In genomic region chr10:108203440-108203839, GRCm38 (mm10) we compare ENCODE assay signal across 27 mouse cellular contexts. TPM values are rescaled to one million over a fixed set of nuclear protein-coding genes. Genes with fewer than 3 reads are reported as not detected.
DNase-seq lines count a peak whose midpoint lies in the region; ATAC-seq lines count a peak whose summit lies in the region.
"Had no signal": no experiment of that assay in that cellular context is flagged by ENCODE, and none has a peak within 500 bp of the region (broad histone marks: within the 10 kb centered on the region; RNA-seq: fewer than 3 reads in every experiment).

No protein-coding gene starts in this region.

- no peak for ATAC-seq in midbrain, embryonic 11.5 days (ENCODE audit: low FRiP score)
- ATAC-seq in midbrain, embryonic 15.5 days (replicated peaks), result no peak
- peak; percentile 51 for ATAC-seq in activated CD4-positive, CD25-positive, alpha-beta regulatory T cell, adult 4 months
- ATAC-seq in megakaryocyte, adult 5-6 weeks (ENCODE audit: poor library complexity, severe bottlenecking), result peak; percentile 51
- ATAC-seq in neutrophil, adult 5-6 weeks (ENCODE audit: extremely low read depth, insufficient number of reproducible peaks, low FRiP score, poor library complexity, severe bottlenecking), result 0 out of 2 replicates have a peak, but pooled peaks have one; percentile 9
- no peak for ATAC-seq in erythroblast, adult 5-6 weeks (replicated peaks; ENCODE audit: low FRiP score, poor library complexity, severe bottlenecking)
- ATAC-seq: forebrain, embryonic 15.5 days; intestine, embryonic 15.5 days had no signal

- H3K4me2 ChIP-seq in midbrain, embryonic 11.5 days, result no peak overlapping the region
- H3K4me2 ChIP-seq in midbrain, embryonic 15.5 days, result no peak overlapping the region
- H3K4me2 ChIP-seq: embryonic facial prominence, embryonic 12.5 days; embryonic facial prominence, embryonic 15.5 days; forebrain, embryonic 12.5 days; forebrain, embryonic 15.5 days; heart, embryonic 13.5 days; hindbrain, embryonic 15.5 days; intestine, embryonic 15.5 days had no signal

- no peaks in the 10 kb centered on the region for H3K4me1 ChIP-seq in midbrain, embryonic 11.5 days (ENCODE audit: control insufficient read depth, insufficient read depth, low read length)
- peaks cover 8% of the 10 kb centered on the region; the same call in 1 of the 2 replicates for H3K4me1 ChIP-seq in midbrain, embryonic 15.5 days
- H3K4me1 ChIP-seq: embryonic facial prominence, embryonic 12.5 days; embryonic facial prominence, embryonic 15.5 days; forebrain, embryonic 15.5 days; intestine, embryonic 15.5 days had no signal

- no peak overlapping the region for H3K9ac ChIP-seq in midbrain, embryonic 11.5 days (ENCODE audit: low read length)
- no peak overlapping the region for H3K9ac ChIP-seq in midbrain, embryonic 15.5 days
- H3K9ac ChIP-seq: embryonic facial prominence, embryonic 12.5 days; embryonic facial prominence, embryonic 15.5 days; forebrain, embryonic 12.5 days; forebrain, embryonic 15.5 days; heart, embryonic 13.5 days; hindbrain, embryonic 15.5 days; intestine, embryonic 15.5 days had no signal

- H3K27me3 ChIP-seq in midbrain, embryonic 11.5 days (ENCODE audit: control insufficient read depth, insufficient read depth, low read length), result no peaks in the 10 kb centered on the region
- H3K27me3 ChIP-seq in midbrain, embryonic 15.5 days (replicated peaks), result no peaks in the 10 kb centered on the region
- H3K27me3 ChIP-seq: embryonic facial prominence, embryonic 12.5 days; embryonic facial prominence, embryonic 15.5 days; forebrain, embryonic 12.5 days; forebrain, embryonic 15.5 days; heart, embryonic 13.5 days; hindbrain, embryonic 15.5 days; intestine, embryonic 15.5 days had no signal

- H3K4me3 ChIP-seq in midbrain, embryonic 11.5 days (ENCODE audit: low read depth, low read length), result no peak overlapping the region
- no peak overlapping the region for H3K4me3 ChIP-seq in midbrain, embryonic 15.5 days
- H3K4me3 ChIP-seq: embryonic facial prominence, embryonic 12.5 days; embryonic facial prominence, embryonic 15.5 days; erythroblast, embryonic 14.5 days; forebrain, embryonic 12.5 days; forebrain, embryonic 15.5 days; gastrocnemius, adult 2 months; heart, adult 2 months; heart, embryonic 10.5 days; heart, embryonic 13.5 days; hindbrain, embryonic 15.5 days; intestine, embryonic 15.5 days had no signal

- DNase-seq in midbrain, embryonic 11.5 days (ENCODE audit: low spot score, missing footprints), result peak; percentile 73
- DNase-seq in cerebellum, adult 8-10 months, result no peak
- no peak for DNase-seq in lung, adult 18-20 months
- DNase-seq: adrenal gland, adult 8-10 months; adrenal gland, postnatal 25 days; cerebellum, adult 11-12 months; cerebellum, adult 9-10 months; cerebellum, postnatal 14 days; gastrocnemius, adult 2 months; gastrocnemius, postnatal 14 days; heart, adult 2 months; heart, postnatal 14 days; heart, postnatal 4 days had no signal

- no peaks in the 10 kb centered on the region for H3K36me3 ChIP-seq in midbrain, embryonic 11.5 days (ENCODE audit: control insufficient read depth, insufficient read depth, low read length)
- no peaks in the 10 kb centered on the region for H3K36me3 ChIP-seq in midbrain, embryonic 15.5 days (replicated peaks)

- no peak overlapping the region for H3K27ac ChIP-seq in midbrain, embryonic 11.5 days (ENCODE audit: low read depth, low read length)
- no peak overlapping the region for H3K27ac ChIP-seq in midbrain, embryonic 15.5 days
- H3K27ac ChIP-seq: embryonic facial prominence, embryonic 12.5 days; embryonic facial prominence, embryonic 15.5 days; forebrain, embryonic 12.5 days; forebrain, embryonic 15.5 days; gastrocnemius, adult 2 months; heart, adult 2 months; heart, embryonic 10.5 days; heart, embryonic 13.5 days; hindbrain, embryonic 15.5 days; intestine, embryonic 15.5 days had no signal

- no peaks in the 10 kb centered on the region for H3K9me3 ChIP-seq in midbrain, embryonic 11.5 days (ENCODE audit: control insufficient read depth, low read length)
- H3K9me3 ChIP-seq in midbrain, embryonic 15.5 days, result no peaks in the 10 kb centered on the region
- H3K9me3 ChIP-seq: embryonic facial prominence, embryonic 12.5 days; embryonic facial prominence, embryonic 15.5 days; forebrain, embryonic 12.5 days; forebrain, embryonic 15.5 days; heart, embryonic 10.5 days; heart, embryonic 13.5 days; hindbrain, embryonic 15.5 days; intestine, embryonic 15.5 days had no signal

RNA-seq across cellular contexts. Expression of gene Ppp1r12a, which starts 41.4 kb away (rescaled TPM):
- 78.6 and 82.4 TPM in 2 replicates for polyA plus RNA-seq in midbrain, embryonic 11.5 days (2014; fragmentation: Nextera tagmentation; extraction: Ambion mirVana)
- 76.0 and 78.5 TPM in 2 replicates for polyA plus RNA-seq in midbrain, embryonic 15.5 days (2015; fragmentation: Nextera tagmentation; extraction: Ambion mirVana)
- polyA plus RNA-seq in activated CD4-positive, CD25-positive, alpha-beta regulatory T cell, adult 4 months (2017; shearing (Covaris generic)), result 100 to 1,000 TPM; 253 to 272 TPM
- total RNA-seq in megakaryocyte, adult 5-6 weeks (2015), result 125 and 149 TPM in 2 replicates
- total RNA-seq in megakaryocyte, adult 5-6 weeks (2017), result 244 and 262 TPM in 2 replicates
- 342 and 392 TPM in 2 replicates for total RNA-seq in neutrophil, adult 5-6 weeks (2017)
- 49.9 and 53.6 TPM in 2 replicates for total RNA-seq in erythroblast, adult 5-6 weeks (2015; ENCODE audit: low replicate concordance)
- total RNA-seq in erythroblast, adult 5-6 weeks (2017; ENCODE audit: low replicate concordance), result 80.1 and 81.4 TPM in 2 replicates

Comparison
In these comparisons a context has a peak if more than half of its experiments do, and no peak if none do; other contexts are left out.
1. ATAC-seq: peak in activated CD4-positive, CD25-positive, alpha-beta regulatory T cell, adult 4 months (single experiment), megakaryocyte, adult 5-6 weeks (single experiment) and neutrophil, adult 5-6 weeks (single experiment); none in midbrain, embryonic 11.5 days (single experiment), midbrain, embryonic 15.5 days (single experiment) and erythroblast, adult 5-6 weeks (single experiment).